Mouse (Mus musculus) kidney, adult 2 months (tissue): ENCODE results near the gene Tmco4.

Experiments used
- CTCF ChIP-seq: fragments of 200-500 bp; conservative IDR thresholded peaks from 2 replicates; pipeline ENCODE4 v1.5.1; 2011; ENCODE audit warnings: low read depth, mild to moderate bottlenecking, control low read depth, low read length, moderate library complexity, mixed read lengths; ENCODE audit not compliant: insufficient read depth, insufficient read length
- POLR2A ChIP-seq: fragments of 200-500 bp; IDR thresholded peaks from one replicate; pipeline ENCODE4 v1.6.1; 2011; ENCODE audit warnings: low read depth, low read length, control low read depth

DNA sequence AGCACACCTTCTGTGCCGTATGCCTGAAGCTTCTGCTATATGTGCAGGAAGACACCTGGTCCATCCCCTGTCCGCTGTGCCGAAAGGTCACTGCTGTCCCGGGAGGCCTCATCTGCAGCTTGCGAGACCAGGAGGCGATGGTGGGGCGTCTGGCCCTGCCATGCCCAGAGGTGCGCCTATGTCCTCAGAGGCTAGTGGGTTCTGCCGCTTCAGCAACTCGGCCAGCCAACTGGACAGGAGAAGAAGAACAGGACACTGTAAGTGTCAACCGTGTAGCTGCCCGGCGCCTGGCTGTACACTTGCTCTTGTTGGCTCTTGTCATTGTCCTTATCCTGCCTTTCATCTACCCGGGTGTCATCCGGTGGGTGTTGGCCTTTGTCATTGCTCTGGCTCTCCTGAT lies 5.2 kb upstream of the Tmco4 start:
- TF ChIP-seq POLR2A (no peak), CTCF (no peak)
